Mouse (Mus musculus): ENCODE measurements at regions not wholly inside any gene's neighbourhood (a gene's known extent, or its start where the extent isn't known, plus 50 kb on each side); places are given as distances from the start of the nearest gene placed in this dataset.

DNA sequence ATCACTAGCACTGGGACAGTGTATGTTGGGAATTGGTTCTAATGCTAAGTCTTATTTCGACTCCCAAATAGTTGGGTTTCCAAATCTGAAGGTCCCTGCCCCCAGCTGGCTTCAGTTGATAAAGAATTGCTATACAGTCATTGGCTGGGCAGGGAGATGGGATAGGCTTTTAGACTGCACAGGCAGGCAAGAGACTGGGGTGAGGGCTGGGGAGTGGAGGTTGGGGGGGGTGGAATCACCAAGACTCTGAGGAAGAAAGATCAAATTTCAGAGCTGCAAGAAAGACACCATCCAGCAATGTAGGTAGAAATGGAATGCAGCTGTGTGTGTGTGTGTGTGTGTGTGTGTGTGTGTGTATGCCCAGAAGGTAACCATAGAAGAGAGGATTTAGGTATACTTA is 474.0 kb downstream of the Hao1 start:
- Histone ChIP-seq H3K79me2 (ENCODE audit: control insufficient read depth, insufficient read depth, low read length, poor library complexity) (no peaks in the 10 kb centered on the region), H3K4me1 (ENCODE audit: control insufficient read depth in 1 of 2, insufficient read depth in 2 of 2, low read length in 2 of 2) (no peaks in the 10 kb centered on the region), H3K9ac (ENCODE audit: control insufficient read depth, low read depth, low read length, poor library complexity, severe bottlenecking) (no peak overlapping the region), H3K27me3 (ENCODE audit: control insufficient read depth in 1 of 2, insufficient read depth in 2 of 2, low read length in 2 of 2) (no peaks in the 10 kb centered on the region), H3K27ac (ENCODE audit: control insufficient read depth, low read depth, low read length) (no peak overlapping the region), H3K9me3 (replicated peaks; ENCODE audit: insufficient read depth, low read length) (no peaks in the 10 kb centered on the region), H3K36me3 (ENCODE audit: control insufficient read depth in 1 of 2, insufficient read depth in 2 of 2, low read length in 2 of 2) (no peaks in the 10 kb centered on the region), H3K4me3 (ENCODE audit: control insufficient read depth in 1 of 2, insufficient read depth in 1 of 2, low read depth in 2 of 2, low read length in 2 of 2) (no peak overlapping the region)
- TF ChIP-seq MAZ (IDR thresholded peaks at IDR 0.05; ENCODE audit: low read depth, low read length): no peak
- TF ChIP-seq MXI1 (IDR thresholded peaks at IDR 0.05; ENCODE audit: low read depth, low read length): no peak
- no peak for TF ChIP-seq USF1 (IDR thresholded peaks at IDR 0.05; ENCODE audit: low read depth, low read length)
- TF ChIP-seq CHD2 (IDR thresholded peaks at IDR 0.05; ENCODE audit: low read length): no peak
- no peak for TF ChIP-seq E2F4 (IDR thresholded peaks at IDR 0.05; ENCODE audit: borderline replicate concordance, low read depth, low read length)
- TF ChIP-seq SMC3 (IDR thresholded peaks at IDR 0.05; ENCODE audit: low read depth, low read length): no peak
- no peak for TF ChIP-seq POLR2AphosphoS2 (IDR thresholded peaks at IDR 0.05; ENCODE audit: low read length)
- TF ChIP-seq SIN3A (IDR thresholded peaks at IDR 0.05; ENCODE audit: low read length): no peak
- TF ChIP-seq RCOR1 (IDR thresholded peaks at IDR 0.05; ENCODE audit: low read depth, low read length): no peak
- TF ChIP-seq MAX (IDR thresholded peaks at IDR 0.05; ENCODE audit: low read length): no peak
- no peak for TF ChIP-seq HCFC1 (IDR thresholded peaks at IDR 0.05; ENCODE audit: low read depth, low read length)
- no peak for TF ChIP-seq TCF12 (IDR thresholded peaks at IDR 0.05; ENCODE audit: low read depth, low read length)
- no peak for DNase-seq (ENCODE audit: low read depth, low spot score)

DNA sequence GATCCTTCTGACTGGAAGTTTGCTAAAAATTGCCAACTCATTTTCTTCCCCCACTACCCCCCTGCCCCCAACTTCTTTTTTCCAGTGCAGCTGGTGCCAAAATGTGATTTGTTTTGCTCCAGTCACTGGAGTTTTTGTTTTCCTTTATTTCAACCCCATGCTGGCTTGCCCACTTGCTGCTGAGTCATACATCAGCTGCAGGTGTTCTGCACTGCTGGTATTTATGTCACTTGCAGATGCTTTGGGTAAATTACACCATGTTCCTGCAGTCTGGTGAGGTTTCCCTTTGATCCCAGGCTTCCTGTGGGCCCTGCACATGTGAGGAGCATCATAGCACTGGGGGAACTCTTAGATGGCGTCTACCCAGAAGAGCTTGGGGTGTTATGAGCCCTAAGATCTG is 476.2 kb downstream of the Hao1 start:
- no peaks in the 10 kb centered on the region for H3K9me3 ChIP-seq (replicated peaks; ENCODE audit: insufficient read depth, low read length)
- H3K27ac ChIP-seq (ENCODE audit: control insufficient read depth, low read depth, low read length): no peak overlapping the region
- H3K36me3 ChIP-seq (ENCODE audit: control insufficient read depth in 1 of 2, insufficient read depth in 2 of 2, low read length in 2 of 2): no peaks in the 10 kb centered on the region
- no peak overlapping the region for H3K4me3 ChIP-seq (ENCODE audit: control insufficient read depth in 1 of 2, insufficient read depth in 1 of 2, low read depth in 2 of 2, low read length in 2 of 2)
- no peak overlapping the region for H3K9ac ChIP-seq (ENCODE audit: control insufficient read depth, low read depth, low read length, poor library complexity, severe bottlenecking)
- TF ChIP-seq TAL1 (IDR thresholded peaks at IDR 0.05; ENCODE audit: low read length) (no peak), MYB (IDR thresholded peaks at IDR 0.05; ENCODE audit: low read depth, low read length) (no peak), GATA1 (IDR thresholded peaks at IDR 0.05; ENCODE audit: low read depth, low read length) (no peak), RCOR1 (IDR thresholded peaks at IDR 0.05; ENCODE audit: low read depth, low read length) (no peak), MXI1 (IDR thresholded peaks at IDR 0.05; ENCODE audit: low read depth, low read length) (no peak), CHD1 (IDR thresholded peaks at IDR 0.05; ENCODE audit: low read depth, low read length) (no peak), CTCF (IDR thresholded peaks at IDR 0.05 in 2 of 3, conservative IDR thresholded peaks at IDR 0.05 in 1 of 3; ENCODE audit: control insufficient read depth in 1 of 3, insufficient read depth in 1 of 3, low read depth in 2 of 3, low read length in 3 of 3, poor library complexity in 1 of 3, severe bottlenecking in 1 of 3) (no peak), NELFE (IDR thresholded peaks at IDR 0.05; ENCODE audit: low read depth, low read length) (no peak), ZMIZ1 (IDR thresholded peaks at IDR 0.05; ENCODE audit: low read depth, low read length) (no peak), POLR2AphosphoS5 (IDR thresholded peaks at IDR 0.05; ENCODE audit: borderline replicate concordance, low read depth, low read length) (no peak), GABPA (IDR thresholded peaks at IDR 0.05; ENCODE audit: low read depth, low read length) (no peak), ETS1 (IDR thresholded peaks at IDR 0.05; ENCODE audit: low read depth, low read length) (no peak)
- H3K27me3 ChIP-seq (ENCODE audit: control insufficient read depth in 1 of 2, insufficient read depth in 2 of 2, low read length in 2 of 2): no peaks in the 10 kb centered on the region
- no peaks in the 10 kb centered on the region for H3K4me1 ChIP-seq (ENCODE audit: control insufficient read depth in 1 of 2, insufficient read depth in 2 of 2, low read length in 2 of 2)
- H3K79me2 ChIP-seq (ENCODE audit: control insufficient read depth, insufficient read depth, low read length, poor library complexity): no peaks in the 10 kb centered on the region
- DNase-seq (ENCODE audit: low read depth, low spot score): no peak

Measured in MEL (cell line).